Mouse (Mus musculus) CH12F3 (cell line): Measurements from ENCODE around the gene AI854703.

Experiments used
- in situ Hi-C: fragments of 300-500 bp; cut with MboI; formaldehyde crosslinking; loops from 2 replicates; pipeline ENCODE4 v1.14.3; 2020; ENCODE audit warnings: low sequenced_read_pairs

The AI854703 gene

DNA sequence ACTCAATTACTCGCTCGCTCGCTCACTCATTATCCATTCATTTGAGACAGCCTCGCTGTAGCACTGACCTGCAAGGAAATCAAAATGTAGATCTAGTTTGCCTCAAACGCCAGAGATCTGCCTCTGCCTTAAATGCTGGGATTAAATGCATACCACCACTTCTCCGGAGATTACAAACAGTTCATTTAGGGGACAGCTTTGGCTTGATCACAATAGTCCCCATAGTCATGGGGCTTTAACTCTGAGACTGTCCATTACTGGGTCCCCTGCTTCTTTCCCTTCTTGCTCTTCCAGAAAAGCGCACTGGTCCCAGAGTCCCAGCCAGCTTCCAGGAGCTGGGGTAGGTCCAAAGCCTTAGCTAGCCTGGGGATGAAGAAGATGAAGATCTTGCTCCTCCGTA, at the start of gene AI854703:
Gene AI854703, plus strand, starts transcription at position 301 of the 400 bp plus-strand sequence.
- in situ Hi-C loops: no loop called here

GRCm38 (mm10) chr6:48578736-48579135, 47.8 kb upstream of the AI854703 start:
- in situ Hi-C loops: no loop called here

DNA sequence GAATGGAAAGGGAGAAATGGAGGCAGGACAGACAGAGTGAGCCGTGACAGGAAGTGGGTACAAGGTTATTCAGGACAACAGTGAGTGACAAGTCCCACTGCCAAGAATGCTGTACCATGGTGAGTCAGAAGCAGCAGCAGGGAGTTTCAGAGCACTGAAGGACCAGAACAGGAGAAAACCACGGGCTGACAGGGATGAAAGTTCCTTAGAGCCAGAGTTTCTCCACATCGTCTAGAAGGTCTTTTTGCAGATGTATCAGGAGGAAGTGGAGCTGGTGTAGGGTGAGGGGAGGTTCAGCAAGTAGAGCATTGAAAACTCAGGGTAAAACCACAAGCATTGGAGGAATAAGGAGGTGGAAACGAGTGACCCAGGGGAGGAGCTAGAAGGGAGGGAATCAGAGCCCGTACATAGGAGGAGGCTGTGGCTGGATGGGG, 47.3 kb upstream of the AI854703 start:
- in situ Hi-C loops: no loop called here

DNA sequence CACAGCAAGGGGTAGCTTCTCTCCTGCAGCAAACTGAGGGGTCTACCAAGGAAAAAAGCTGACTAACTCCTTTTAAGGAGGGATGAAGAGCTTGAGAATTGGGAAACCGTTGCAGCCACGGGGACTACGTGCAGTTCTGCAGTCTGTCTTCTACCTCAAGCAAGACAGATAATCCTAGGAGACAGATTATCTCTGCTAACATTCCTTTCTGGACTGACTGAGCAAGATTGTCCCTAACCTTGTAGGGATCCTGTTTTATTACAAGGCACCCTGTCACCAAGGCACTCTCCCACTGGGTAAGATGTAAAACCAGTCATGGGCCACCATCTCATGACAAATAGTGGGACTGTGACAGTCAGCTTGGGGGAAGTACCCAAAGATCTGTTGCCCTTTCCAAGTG, 45.3 kb upstream of the AI854703 start:
- in situ Hi-C loops: no loop called here

GRCm38 (mm10) chr6:48582037-48582436, 44.5 kb upstream of the AI854703 start:
- in situ Hi-C loops: no loop called here

DNA sequence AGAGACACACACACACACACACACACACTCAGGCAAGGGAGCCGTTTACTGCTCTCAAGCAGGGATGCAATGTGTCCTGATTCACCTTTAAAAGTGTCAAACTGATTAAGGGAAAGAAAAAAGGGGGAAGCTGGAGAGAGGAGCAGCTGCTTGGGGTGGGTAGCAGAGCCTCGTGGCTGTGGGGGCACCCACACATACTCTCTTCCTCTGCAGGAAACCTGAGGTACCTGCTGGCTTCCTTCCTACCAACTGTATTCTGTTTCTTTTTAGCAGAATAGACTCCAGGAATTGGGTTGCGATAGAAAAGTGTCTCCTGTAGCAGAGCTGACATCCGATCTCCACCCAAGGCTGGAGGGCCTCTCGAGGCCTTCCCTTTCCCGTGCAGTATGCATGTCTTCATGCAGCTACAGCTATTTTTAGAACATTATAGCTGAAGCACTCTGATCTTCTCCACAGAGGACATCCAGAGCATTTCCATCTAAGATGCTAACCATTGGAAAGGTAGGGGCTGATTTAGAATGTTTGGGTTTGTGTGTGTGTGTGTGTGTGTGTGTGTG, 37.3 kb upstream of the AI854703 start, which contains the start of gene Gm45021:
Gene Gm45021, plus strand, starts transcription at position 417 of the 557 bp plus-strand sequence.
- in situ Hi-C loops: no loop called here

GRCm38 (mm10) chr6:48591221-48591845, 35.2 kb upstream of the AI854703 start:
- in situ Hi-C loops: no loop called here

DNA sequence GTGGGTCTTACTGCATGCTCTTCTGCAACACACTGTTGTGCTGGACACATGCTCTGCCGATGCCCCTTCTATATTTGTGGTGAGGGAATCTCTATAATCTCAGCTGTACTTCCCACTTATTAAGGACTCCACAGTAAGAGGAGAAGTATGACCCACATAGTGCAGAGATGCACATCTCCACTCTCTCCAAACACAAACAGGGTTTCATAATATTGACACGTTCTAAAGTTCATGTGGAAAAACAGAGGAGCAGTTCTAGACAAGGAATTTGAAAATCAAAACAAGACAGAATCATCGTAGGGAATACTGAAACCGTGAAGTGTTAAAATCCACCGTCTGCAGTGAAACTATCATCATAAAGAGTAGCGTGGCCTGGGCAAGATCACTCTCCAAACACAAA, 34.7 kb upstream of the AI854703 start:
- in situ Hi-C loops: no loop called here

DNA sequence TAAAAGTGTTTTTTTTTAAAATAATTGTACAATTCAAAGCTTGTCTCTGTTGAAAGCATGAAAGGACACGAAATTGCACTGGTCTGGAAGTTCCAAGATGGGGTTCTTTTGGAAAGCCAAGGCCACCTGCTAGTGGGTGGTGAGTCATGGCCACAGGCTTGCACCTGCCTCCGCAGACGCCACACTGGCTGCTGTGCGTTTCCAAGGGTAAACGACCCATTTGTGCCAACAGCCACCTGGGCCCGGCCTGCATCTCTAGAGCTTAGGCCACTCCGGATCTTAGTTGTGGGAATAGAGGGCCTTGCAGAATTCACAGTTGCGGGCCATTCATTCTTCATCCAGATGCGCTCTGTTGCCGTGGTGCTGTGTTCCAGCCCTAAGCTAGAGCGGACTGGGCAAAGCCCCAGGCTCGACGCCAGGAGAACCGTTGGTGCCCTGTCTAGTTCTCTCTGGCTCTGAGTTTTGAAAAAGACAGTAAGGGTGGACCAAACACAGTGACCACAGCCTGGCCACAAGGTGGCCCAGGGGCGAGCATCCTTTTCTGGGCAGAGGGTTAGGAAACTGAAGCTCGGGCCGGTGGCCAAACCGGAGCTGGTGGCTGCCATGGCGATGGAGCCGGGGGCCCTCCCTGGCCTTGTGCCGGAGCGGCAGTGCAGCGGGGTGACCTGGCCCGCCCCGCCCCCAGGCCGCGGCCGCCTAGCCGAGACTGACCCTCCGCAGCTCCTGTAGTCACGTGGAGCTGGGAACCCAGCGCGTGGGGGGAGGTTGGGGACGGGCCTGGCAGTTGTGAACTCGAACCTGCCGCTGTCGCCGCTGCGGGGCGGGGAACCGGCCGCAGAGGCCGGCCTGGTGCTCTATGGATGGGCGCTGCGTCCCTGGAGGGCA, 33.2 kb upstream of the AI854703 start, which contains the start of the genes Repin1 and Gm44965:
Gene Repin1, plus strand, starts transcription at position 726 of the 885 bp plus-strand sequence.
Gene Gm44965, plus strand, starts transcription at position 784 of the 885 bp plus-strand sequence.
- in situ Hi-C loops: no loop called here

DNA sequence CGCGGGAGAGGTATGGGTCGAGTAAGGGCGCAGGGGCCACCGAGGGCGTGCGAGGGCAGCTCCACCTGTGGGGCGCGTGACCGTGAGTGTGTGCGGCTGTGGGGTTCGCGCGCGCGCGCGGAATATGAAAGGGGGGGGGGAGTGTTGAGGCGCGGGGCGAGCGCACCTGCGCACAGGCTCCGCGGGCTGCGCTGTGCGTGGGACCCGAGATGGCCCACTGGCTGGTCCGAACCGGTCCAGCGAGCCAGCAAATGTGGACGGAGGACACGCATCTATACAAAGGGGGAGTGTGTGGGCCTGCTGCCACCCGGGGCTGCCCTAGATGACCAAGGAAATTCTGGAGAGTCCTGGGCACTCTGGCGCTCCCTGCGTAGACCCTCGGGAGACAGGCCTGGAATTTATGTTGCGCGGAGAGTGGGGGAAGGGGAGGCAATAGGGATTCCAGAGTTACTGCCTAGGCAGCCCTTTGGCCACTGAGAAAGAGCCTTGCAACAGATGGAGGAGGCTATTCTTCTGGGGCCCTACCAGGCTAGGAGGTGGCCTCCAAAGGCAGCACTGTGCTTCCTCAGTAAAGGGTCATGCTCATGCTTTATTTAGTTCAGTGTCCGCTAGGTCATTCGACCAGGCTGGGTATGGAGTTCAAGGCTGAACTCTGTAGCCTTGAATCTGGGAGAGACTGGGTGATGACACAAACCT, 32.4 kb upstream of the AI854703 start:
- in situ Hi-C loops: no loop called here

DNA sequence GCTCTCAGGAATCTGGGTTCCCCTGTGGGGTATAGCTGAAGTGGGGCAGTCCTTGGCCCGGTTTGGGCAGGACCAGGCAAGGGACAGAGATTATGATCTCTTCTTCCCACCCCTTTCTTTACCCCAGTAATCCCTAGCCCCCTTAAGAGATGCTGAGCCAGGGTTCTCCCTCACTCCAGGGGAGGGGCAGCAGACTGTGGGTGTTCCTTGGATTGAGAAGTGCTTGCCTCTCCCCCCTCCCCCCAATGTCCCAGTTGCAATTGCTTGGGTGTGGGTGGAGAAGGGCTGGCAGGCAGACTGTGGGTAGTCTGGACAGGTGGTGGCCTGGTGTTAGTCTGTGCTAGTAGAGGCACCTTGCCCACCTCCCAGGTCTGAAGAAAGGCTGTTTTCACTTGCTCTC, 31.3 kb upstream of the AI854703 start:
- in situ Hi-C loops: no loop called here

DNA sequence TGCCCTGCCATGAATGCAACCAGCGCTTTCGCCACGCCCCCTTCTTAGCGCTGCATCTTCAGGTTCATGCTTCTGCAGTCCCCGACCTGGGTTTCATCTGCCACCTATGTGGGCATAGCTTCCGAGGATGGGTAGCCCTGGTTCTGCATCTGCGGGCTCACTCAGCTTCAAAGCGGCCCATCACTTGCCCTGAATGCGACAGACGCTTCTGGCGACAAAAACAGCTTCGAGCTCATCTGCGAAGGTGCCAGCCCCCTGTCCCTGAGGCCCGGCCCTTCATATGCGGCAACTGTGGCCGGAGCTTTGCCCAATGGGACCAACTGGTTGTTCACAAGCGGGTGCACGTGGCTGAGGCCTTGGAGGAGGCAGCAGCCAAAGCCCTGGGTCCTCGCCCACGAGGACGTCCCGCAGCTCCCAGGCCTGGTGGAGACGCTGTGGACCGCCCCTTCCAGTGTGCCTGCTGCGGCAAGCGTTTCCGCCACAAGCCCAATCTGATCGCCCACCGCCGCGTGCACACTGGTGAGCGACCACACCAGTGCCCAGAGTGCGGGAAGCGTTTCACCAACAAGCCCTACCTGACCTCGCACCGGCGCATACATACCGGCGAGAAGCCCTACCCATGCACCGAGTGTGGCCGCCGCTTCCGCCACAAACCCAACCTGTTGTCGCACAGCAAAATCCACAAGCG, 29.9 kb upstream of the AI854703 start:
- in situ Hi-C loops: no loop called here

DNA sequence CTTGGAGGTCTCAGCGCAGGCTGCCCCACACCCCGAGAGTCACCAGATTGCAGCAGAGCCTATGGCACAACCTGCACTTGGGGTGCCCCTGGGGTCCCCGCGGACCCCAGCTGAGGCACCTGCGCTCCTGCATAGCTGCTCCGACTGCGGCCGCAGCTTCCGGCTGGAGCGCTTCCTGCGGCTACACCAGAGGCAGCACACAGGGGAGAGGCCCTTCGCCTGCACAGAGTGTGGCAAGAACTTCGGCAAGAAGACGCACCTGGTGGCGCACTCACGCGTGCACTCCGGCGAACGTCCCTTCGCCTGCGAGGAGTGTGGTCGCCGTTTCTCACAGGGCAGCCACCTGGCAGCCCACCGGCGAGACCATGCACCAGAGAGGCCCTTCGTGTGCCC, 29.3 kb upstream of the AI854703 start:
- in situ Hi-C loops: no loop called here

DNA sequence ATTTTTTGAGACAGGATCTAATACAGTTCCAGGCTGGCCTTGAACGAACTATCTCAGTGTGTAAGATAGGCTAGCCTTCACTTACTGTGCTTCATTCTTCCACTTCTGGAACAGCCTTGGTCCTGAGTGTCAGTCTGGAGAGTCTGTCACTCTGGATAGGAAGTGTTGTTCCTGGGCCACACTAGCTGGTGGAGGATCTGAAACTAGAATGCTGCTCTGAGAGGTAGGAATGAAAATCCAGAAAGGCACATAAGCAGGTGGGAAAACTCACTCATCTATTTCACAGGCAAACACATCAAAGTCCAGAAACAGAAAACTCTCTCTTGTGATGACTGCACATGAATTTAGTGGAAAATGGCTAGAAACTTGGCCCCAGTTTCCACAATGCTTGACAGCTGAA, 26.0 kb upstream of the AI854703 start:
- in situ Hi-C loops: no loop called here

DNA sequence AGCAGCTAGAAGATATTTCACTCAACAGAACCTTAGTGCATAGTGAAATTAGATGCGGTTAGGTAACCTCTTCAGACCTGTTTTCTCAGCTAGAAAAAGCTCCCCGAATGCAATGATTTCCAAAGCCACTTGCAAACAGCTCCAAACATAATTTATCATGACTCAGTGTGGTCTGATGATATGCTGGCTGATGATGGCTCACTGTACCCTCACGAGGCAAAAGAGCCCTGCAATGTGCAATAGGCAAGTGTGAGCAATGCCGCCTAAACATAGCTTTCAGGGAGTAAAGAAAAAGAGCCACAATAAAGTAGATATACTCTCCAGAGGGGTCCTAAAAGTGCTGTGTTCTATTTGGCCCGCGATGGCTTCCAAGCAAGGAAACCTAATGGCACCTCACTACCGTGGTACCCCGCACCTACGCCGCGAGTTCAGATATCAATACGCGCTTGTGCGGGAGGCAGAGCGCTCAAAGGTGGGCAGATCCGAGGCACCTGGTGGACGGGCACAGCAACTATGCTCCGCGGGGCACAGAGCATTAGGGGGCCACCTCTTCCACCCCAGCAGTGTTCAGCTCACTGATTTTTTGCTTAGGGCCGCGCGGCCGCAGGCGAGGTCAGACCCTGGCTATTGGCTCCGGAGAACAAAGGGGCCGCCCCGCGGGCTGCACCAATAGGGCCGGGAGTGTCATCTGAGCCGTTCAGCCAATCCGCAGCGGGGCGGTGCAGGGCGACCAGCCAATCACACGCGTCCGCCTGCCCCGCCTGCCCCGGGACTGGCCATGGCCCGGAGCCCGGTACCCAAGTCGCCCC, 25.1 kb upstream of the AI854703 start, which contains the start of gene Zfp775:
Gene Zfp775, plus strand, starts transcription at position 793 of the 809 bp plus-strand sequence.
- in situ Hi-C loops: no loop called here

DNA sequence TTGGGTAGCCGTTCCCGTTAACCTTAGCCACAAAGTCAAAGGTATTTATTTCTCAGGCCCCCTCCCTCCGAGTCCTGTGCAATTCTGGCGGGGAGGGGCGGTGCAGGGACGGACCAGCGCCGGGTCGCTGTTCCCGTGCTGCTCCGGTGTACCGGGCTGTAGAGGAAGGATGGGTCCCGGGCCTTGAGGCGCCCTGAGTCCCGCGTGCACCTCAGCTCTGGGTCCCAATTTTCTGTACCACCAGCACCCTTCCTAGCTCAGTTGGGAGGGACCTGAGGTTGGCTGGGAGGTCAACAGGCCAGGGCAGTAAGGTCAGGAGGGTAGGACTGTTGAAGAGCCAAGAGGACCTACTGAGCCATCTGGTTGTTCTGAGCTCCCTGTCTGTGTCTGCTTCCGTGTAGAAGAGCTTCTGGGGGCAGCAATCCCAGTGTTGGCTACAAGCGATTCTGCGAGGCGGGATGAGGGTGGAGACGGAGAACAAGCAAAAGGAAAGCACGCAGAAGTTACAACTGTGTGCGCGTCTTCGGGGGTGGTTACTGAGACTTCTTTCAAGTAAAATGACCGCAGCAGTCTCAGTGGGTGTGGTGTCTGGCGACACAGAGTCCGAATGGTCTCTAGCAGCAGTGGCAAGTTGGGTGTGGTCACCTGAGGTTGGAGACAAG, 24.4 kb upstream of the AI854703 start:
- in situ Hi-C loops: no loop called here

- in situ Hi-C loops: no loop called here
These were observed 18.4 kb upstream of the AI854703 start for GRCm38 (mm10) chr6:48608124-48608523.

DNA sequence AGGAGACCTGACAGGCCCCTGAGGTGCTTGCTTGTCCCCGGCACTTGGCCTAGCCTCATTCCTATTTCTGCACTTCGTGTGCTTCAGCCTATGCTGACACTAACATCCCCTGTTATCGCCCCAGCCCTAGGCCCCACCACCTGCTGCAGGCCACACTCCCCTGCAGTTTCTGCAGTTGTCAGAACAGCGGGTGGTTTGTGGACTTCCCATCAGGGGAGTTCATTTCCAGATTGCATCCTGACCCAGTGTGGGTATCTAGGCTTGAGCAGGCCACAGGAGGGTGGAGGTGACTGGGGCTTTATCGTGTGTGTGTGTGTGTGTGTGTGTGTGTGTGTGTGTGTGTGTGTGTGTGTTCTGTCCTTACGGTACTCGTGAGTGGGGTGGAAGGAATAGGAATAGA, 17.1 kb upstream of the AI854703 start:
- in situ Hi-C loops: no loop called here

DNA sequence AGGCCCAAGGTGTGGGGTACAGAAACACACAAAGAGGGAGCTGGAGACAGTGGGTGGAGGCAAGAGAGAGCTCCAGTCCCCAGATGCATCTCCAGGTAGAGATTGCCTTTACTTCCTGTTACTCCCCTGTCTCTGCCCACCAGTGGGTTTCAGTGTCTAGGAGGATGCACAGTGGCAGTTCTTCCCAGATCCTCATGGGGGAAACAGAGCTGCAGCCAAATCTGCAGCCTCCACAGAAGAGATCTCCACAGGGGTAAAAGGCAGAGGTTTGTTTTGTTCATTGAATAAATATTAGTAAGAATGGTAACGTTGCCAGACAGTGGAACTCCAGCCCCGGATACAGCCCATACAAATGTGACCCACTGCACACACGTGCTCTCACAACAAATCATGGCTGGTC, 15.9 kb upstream of the AI854703 start:
- in situ Hi-C loops: no loop called here
